Mouse (Mus musculus): ENCODE measurements around the gene Mtg2.

Gene Mtg2

DNA sequence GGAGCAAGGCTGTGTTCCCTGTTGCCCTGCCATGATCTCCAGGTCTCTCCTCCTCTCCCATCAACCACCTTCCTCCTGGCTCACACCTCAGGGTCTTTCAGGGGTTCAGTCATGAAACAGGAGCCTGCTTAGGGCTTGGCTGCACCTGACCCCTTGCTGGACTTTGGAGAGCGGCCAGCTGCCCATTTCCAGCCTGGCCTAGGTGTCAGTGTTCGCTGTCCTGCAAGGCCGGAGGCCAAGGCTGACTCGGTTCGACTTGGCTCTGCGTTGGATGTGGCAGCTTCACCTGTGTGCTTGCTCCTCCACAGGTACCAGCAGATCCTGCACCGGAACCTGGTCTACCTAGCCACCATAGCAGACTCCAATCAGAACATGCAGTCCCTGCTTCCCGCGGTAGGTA lies 17.4 kb upstream of the Mtg2 start:
- DNase-seq = no peak

DNA sequence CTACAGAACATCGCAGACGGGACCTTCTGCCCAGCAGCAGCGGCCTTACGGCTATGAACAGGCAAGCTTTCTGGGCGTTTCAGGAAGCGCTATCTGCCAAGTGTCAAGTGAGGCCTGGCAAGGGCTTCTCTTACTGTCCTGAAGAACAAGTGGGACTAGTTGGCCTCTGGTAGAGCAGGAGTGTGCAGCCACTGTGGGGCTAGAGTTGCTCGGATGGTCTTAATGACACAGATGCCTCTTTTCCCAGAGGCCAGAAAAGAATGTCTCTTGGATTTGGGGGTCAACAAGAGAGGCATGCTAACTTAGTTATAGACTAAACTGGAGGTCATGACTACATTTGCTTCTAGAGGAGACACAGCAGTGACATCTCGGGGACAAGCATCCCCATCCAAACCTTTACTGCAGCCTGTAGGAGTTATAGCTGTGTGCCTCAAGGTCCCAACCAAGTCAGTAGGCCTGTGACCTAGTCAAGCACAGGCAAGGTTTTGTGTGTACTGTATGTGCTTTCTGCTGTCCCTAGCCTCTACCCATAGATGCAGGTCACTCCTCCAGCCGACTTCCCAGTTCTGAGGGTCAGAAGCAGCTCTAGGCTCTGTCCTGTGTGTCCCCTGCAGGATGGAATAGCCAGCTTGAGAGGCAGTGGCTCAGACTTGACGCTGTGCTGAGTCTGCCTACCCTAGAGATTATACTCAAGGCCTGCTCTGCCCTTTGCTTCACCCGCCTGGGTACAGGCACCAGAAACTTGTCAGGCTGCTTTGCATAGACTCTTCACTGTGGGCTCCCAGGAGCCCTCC lies 6.9 kb upstream of the Mtg2 start:
- DNase-seq = no peak

DNA sequence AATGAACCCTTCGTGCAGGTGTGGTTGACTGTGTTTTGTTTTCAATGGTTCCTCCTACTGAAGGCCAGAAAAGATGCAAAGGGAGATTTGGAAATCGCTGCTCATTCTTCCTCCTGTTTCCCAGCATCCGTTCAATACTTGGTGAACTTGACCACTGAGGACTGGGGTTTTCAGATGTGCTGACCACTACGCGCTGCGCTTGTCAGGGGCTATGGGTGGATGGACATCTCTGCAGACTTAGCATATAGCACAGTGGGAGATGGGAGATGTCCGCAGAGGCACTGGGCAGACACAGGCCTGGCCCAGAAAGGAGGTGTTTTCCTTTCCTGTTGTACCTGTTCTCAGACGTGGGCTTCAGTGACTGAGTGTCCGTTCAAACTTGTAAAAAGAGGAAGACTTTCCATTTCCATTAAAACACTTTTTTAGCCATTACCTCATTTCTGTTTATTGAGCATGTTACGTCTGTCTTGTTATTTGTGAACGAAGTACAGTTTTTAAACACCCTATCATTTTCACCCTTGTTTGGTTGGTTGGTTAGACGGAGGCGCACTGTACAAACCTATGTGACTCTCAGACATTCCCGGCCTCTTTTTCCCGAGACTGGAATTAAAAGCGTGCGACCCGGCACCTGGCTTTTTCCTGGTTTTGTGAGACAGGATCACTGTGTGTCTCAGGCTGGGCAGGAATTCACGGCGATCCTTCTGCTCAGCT lies 463 bp upstream of the Mtg2 start:
- DNase-seq = no peak

DNA sequence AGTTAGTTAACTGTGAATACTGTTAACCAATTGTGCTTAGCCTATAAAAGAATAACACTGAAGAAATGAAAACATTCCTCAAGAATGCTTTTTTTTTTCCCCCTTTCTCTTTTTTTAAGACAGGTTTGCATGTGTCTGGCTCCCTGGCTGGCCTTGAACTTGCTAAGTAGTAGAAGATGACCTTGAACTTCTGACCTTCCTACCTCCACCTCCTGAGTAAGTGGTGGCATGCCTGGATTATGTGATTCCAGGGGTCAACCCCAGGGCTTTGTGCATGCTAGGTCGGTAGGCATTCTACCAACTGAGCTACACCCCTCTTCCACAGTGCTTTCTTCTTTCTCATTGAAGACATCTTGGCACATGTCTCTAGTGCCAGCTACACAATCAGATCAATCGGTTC lies 1.3 kb downstream of the Mtg2 start:
- DNase-seq = no peak

DNA sequence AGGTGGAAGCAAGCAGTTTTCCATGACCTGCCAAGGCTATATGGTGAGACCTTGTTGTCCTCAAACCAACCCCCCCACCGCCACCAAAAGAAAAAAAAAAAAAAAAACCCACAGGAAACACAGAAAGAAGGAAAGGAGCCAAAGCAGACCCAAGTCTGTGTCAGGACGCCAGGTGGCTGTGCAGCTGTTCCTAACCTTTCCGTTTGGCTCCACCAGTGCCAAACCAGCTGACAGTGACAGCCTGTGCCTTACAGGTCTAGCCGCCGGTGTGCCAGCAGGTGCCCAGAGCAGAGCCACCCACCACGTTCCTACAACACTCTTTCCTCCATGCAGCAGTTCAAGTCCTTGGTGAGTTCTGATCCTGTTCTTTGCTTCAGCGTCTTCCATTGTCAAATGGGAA lies 2.5 kb downstream of the Mtg2 start:
- DNase-seq = no peak

DNA sequence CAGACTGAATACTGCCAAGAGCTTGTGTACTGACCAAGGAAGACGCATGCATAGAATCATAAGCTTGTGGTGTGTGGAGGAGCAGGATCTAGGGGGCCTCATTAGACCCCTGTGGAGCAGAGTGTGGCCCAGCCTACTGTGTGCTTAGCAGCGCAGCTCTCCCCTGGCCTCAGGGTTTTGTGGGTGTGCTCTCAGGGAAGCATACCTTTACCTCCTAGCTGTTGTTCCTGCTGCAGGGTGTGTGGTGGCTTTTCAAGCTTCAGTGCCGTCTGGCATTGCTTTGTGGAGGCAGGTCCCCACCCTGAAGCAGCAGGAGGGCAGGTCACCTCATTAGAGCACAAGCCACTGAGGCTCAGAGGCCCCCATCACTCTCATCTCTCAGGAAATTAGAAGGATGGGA lies 7.2 kb downstream of the Mtg2 start:
- DNase-seq = no peak

DNA sequence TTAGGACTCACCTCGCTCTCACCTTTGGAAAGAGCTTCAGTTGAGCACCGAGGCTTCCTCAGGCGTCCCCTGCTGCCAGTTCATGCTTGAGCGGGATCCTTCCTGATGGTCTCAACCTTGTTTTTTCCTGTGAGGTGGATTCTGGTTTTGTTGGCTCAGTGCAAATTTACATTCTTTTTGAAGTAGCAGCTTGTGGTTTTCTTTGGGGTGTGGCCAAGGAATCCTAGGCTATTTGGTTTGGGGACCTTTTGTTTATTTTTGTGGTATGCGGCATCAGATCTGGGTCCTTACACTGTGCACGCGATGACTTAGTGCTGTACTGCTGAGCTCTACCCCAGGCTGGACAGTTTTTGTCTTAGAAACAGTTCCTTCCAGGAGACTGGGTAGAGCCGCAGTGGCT lies 10.3 kb downstream of the Mtg2 start:
- no peak for DNase-seq

DNA sequence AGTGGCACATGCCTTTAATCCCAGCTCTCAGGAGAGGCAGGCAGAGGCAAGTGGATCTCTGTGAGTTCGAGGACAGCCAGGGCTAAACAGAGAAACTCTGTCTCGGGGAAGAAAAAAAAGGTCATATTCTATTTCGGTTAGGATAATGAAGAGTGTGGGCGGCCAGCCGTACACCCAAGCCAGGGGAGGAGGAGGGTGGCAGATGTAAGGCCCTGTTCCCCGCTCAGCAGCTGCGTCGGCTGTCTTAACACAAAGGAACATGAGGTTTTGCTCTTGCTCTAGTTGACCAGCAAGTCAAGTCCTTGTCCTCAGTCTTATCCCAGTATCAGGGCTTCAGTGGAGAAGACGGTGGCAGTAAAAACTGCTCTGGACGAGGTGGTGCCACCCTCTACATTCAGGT lies 12.7 kb downstream of the Mtg2 start:
- DNase-seq = no peak

DNA sequence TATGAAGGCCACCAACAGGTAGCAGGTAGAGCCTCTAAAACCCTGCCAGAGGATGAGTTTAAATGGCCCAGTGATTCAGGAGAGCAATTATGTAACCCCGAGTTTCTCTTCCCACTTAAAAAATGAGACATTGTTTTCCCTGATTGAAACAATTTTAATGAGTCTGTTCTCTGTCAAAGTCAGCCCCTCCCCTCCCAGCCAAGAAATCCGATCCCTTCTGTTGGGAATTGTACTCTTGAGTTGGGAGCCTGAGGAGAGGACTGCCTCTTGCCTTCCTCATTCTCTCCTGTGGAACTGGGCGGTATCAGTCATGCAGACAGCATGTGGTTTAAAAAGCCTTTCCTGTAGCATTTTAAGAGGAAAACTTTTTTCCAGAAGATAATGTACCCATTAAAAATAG lies 14.2 kb downstream of the Mtg2 start:
- DNase-seq = no peak

DNA sequence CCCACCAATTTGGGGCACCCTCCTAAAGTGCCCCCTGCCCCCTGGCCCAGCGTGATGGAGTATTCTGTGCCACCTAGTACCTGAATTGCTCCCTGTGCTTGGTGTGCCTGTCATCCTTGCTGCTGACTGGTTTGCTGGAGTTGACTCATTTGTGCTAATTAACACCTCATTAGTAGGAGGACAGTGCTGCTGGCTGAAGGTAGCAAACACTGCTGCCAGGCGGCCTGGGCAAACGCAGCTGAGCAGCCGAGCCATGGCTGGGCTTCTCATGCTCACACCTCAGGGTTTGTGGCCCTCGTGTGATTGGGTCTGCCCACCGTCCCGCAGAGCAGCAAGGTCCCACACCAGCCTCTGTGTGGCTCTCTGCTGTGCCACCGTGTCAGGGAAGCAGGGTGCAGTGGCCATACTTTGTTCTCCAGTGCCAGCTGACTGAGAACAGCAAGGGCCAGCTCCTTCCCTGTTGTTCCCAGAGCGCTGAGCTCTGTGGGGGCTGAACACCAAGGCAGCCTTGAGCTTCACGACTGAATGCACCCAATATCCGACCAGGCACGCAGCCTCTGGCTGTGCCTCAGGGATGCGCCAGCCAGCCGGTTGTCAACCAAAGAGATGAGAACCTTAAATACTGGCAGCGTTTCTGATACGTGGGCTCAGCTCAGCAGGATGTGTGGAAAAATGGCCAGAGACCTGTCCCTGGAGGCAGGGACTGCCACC lies 15.7 kb downstream of the Mtg2 start:
- DNase-seq = no peak

DNA sequence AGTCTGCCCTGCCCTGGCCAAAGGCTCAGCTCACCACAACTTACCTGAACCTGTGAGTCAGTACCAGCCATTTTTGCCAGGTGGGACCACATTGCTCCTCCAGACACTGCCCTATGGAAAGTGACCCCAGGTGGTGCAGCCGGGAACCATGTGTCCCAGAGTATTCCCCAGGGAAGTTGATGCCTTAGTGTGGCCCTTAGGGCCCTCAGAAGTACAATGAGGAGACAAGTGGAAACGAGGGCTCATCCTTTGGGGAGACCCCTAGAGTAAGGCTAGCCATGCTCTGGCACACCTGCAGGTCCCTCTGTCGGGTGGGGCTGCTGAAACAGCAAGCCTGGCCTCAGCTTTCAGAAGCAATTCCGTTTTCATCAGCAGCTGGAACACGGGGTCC lies 16.2 kb downstream of the Mtg2 start:
- no peak for DNase-seq

DNA sequence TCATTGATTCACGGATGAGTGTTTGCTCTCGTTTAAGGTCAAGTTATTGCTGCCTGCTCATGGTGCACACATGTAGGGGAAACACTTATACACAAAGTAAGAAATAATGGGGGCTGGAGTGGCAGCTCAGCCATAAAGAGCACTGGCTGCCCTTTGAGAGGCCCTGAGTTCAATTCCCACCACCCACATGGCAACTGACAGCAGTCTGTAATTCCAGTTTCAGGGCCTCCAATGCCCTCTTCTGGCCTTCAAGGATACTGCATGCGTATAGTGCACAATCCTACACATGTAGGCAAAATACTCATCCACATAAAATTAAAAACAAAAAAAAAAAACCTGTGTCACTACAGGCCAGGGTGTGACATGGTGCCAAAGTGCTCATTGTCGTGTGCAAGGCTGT lies 17.1 kb downstream of the Mtg2 start:
- DNase-seq = no peak

DNA sequence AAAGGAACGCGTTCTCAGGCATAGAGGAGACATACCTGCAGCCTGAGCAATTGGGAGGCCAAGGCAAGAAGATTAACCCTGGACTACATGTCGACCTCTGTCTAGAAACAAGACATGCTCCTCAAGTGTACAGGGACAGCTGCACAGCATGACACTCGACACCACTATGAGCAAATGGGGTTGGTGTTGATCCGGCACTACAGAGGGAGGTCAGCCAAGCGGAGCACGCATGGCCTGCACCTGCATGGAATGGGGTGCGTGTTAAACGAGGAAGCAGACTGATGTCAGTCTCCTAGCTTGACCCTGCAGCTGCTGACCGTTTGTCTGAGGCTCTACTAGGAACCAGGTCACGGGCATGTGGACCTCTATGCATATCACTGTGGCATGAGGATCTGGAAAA lies 19.9 kb downstream of the Mtg2 start:
- DNase-seq = no peak

DNA sequence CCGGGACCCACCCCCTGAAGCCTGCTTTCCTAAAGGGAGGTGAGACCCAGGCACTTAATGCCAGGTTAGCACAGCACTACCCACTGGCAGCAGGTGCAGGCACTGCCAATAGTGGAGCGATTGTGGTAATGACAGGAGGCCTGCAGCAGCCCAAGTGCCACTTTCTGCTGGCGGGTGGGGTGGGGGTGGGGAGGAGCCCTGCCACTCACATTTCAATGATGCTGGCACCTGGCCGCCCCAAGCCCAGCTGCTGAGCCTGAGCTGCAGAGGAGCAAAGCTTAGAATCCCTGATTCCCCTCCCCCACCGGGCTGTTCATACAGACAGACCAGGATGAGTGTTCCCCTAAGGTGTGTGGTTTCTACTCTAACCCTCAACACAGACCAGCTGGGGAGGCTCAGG lies 25.3 kb downstream of the Mtg2 start:
- DNase-seq = no peak

DNA sequence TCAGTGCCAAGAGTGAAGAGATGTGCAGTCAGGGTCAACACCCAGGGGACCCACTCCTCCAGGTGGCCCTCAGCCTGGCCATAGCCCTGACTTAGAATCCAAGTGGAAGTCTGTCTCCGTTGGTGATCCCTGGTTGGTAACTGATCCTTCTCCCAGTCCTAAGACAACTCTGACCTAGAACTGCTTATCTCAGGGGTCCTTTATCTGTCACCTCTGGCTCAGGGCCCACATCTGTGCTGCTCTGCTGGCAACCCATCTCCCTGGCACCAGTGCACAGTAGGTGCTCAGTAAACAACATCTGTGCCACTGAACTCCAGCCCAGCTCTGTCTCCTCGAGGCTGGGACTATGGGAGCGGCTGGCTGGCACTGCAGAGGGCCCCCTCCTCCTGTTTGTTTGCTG lies 27.2 kb downstream of the Mtg2 start:
- DNase-seq = no peak

DNA sequence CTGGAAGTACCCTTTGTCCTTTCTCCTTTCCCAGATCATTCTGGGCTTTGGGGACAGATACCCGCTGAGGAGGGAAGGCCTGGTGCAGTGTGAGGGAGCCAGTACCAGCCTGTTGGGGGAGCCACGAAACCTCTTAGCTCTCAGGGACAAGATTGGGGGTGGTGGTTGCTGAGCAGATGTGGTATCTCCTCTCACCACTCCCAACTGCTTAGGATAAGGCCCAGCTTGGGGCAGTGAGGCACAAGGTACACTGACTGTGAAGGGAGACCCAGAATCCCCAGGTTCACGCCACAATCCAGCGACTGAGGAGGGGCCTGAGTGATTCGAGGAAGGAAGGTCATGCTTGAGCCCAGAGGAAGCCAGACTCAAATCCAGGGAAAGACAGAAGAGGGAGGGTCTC lies 27.8 kb downstream of the Mtg2 start:
- DNase-seq = no peak

DNA sequence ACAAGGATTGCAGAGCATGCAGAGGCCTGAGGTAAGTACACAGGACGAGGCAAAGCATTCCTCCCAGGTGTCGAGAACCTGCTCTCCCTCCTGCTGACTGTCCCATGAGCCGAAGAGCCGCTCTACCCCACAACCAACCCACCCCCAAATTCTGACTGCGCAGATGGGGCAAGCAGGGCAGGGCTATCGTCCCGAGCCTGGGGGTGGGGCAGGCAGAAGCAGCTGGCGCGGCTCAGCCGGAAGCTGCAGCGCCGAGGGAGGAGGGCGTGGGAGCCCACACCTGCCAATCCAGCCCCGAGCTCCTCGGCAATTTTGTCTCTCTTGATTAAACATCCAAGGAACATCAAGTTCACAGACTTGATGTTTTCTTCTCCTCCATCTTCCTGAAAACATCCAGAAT lies 29.1 kb downstream of the Mtg2 start:
- DNase-seq = no peak

DNA sequence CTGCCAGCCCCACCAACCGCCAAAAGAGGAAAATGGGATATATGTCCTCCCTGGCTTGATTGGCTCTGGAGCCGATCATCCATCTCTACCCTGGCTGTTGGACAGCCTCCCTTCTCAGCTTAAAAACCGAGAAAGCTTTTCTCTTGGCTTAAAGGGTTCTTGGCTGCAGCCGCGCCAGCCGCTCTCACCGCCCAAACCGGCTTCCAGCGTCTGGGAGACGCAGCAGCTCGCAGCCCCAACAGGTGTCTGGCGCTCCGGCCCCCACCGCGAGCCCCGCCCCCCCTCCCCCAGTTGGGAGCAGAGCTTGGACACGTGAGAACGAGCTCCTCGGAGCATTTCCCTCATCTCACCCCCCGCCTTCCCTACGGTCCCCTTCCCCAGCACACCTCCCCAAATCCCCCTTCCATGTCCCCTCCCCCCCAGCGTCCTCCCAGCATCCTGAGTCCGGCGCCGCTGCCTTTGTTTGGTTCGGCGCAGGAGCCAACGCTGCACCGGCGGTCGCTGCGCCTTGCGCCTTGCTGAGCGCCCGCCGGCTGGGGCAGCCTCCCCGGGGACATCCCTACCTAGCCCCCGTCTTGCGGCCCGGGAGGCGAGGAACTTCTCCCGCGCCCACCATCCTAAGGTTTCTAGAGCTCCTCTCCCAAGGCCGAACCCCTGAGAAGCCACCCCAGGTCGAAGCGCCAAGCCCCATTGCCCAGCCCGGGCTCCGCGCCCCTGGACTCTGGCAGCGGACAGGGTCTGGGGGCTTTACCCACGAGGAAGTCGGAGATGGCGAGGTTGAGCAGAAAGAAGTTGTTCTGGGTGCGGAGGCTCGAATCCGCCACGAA lies 33.0 kb downstream of the Mtg2 start:
- no peak for DNase-seq

DNA sequence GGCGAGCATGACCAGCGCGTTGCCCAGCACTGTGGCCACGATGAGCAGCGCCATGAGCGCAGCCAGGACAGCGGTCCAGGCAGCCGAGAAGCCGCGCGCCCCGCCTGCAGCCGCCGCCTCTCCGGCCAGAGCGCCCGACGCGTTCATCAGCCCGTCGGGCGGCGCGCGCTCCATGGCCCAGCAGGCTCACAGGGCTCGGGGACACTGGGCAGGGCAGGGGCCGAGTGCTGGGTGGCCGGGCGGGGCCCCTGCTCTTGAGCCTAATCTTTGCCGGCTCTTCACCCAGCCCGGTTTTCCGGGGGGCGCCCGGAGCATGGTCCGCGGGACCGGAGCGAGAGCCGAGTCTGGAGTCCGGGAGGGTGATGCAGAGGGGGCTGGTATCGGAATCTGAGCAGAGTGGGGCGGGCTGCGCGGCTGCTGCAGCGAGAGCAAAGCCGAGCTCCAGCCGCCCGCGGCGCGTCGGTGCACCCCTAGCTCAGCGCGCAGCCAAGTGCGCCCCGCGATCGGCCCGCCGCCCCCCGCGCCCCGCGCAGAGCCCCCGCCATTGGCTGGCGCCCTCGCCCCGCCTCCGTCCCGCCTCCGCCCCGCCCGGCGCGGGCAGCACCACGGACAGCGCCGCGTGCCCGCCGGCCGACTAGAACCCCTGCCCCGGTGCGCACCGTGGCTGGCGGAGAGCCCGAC lies 33.7 kb downstream of the Mtg2 start, which contains the start of gene Hrh3:
TSS of gene Hrh3 (minus strand) at position 511 of the 681 bp plus-strand sequence.
- DNase-seq = no peak

DNA sequence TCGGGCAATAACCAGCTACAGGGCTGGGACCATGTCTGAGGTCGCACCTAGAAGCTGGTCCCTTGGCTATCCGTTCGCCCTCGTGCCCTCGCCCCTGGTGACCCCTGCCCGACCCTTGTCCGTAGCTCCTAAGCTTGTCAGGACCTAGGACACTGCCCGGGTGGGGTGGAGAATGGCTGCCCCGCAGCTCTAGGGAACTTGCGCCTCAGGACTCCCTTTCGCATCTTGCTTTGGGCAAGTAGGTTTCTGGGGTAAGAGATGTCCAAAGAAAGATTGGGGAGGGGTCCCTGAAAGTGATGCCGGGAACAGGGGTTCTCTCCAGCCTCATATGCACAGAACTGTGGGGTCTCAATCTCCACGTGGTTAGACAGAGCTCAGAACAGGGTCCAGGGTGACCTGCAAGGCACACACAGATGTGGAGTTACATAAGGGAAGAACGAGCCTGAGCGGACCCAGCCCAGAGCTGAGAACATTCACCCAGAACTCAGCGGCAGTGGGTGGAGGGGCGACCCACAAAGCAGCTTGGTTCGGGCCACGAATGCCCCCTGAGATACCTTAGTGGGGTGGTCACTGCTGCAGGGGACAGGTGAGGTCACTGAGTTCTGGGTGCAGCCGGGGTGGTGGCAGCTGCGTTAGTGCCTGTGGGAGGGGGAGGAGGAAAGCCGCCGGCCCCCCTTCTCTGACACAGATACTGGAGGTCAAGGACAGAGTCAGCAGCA lies 34.4 kb downstream of the Mtg2 start:
- no peak for DNase-seq

DNA sequence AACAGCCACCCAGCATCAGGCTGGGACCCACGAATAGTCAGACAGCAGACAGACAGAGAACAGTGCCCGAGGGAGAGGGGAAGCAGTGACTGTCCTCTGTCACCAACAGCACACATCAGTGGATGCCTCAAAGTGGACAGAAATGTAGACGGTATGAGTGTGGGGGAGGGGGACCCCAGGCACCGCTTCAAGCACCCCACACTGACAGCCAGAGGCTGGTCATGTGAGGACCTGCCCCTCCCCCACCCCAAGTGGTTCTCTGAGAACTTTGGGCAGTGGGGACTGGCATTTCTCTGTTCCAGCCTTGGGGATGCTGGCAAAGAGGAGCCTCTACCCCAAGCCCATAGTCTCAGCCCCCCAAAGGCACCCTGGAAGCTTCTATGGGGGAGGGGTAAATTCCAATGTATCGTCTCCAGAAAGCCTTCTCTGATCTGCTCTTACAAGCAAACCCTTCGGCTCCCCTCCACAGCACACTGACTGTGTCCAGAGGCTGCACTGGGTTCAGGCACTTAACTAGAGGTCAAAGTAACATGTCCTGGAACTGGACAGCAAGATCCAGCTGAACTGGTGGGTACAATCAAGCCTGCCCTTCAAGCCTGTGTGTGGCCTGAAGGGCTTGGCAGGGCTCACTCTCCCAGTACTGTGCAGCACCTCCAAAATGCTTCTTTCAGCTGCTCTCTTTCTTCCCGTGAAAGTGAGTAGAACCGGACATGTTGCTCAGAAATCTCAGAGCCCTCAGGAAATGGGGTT lies 35.2 kb downstream of the Mtg2 start:
- no peak for DNase-seq
